Mouse (Mus musculus) heart, postnatal 0 days (tissue): ENCODE measurements at regions not wholly inside any gene's neighbourhood (a gene's known extent, or its start where the extent isn't known, plus 50 kb on each side); places are given as distances from the start of the nearest gene placed in this dataset.

Source experiments
- ATAC-seq: fragments of 200-750 bp; cut with Nextera tagmentation; 2 replicates; pipeline ENCODE4 v1.8.0; 2017; ENCODE audit warnings: low read depth, moderate number of reproducible peaks, moderate library complexity; ENCODE audit not compliant: insufficient read depth
- DNase-seq: peaks from one replicate; pipeline ENCODE4 v3.0.0-alpha.2; 2016; ENCODE audit warnings: low spot score
- H3K27ac ChIP-seq: fragments of 300-500 bp; sonication (generic); 2 replicates; pipeline ENCODE4 v1.5.1; 2014; ENCODE audit warnings: low read depth, mild to moderate bottlenecking
- H3K27me3 ChIP-seq: fragments of 300-500 bp; sonication (generic); 2 replicates; pipeline ENCODE4 v1.6.1; 2014; ENCODE audit warnings: low read length, mixed read lengths; ENCODE audit not compliant: control insufficient read depth, insufficient read depth
- H3K36me3 ChIP-seq: fragments of 300-500 bp; sonication (generic); replicated peaks from 2 replicates; pipeline ENCODE4 v1.6.1; 2014; ENCODE audit warnings: low read length, mixed read lengths; ENCODE audit not compliant: control insufficient read depth, insufficient read depth
- H3K4me1 ChIP-seq: fragments of 300-500 bp; sonication (generic); 2 replicates; pipeline ENCODE4 v1.6.1; 2014; ENCODE audit warnings: antibody characterized with exemption; ENCODE audit not compliant: control insufficient read depth, insufficient read depth
- H3K4me2 ChIP-seq: fragments of 300-500 bp; sonication (generic); 2 replicates; pipeline ENCODE4 v1.6.1; 2014; ENCODE audit warnings: low read depth, mild to moderate bottlenecking, low read length, moderate library complexity
- H3K4me3 ChIP-seq: fragments of 300-500 bp; sonication (generic); 2 replicates; pipeline ENCODE4 v1.5.1; 2014; ENCODE audit warnings: low read depth, low read length
- H3K9ac ChIP-seq: fragments of 300-500 bp; sonication (generic); replicated peaks from 2 replicates; pipeline ENCODE4 v1.6.1; 2014; ENCODE audit warnings: low read depth, low read length, mixed read lengths
- H3K9me3 ChIP-seq: fragments of 300-500 bp; sonication (generic); replicated peaks from 2 replicates; pipeline ENCODE4 v1.6.1; 2016; ENCODE audit warnings: low read length; ENCODE audit not compliant: control insufficient read depth
- CTCF ChIP-seq: IDR thresholded peaks from 2 replicates; pipeline ENCODE4 v1.5.1; 2016; ENCODE audit warnings: antibody characterized with exemption, control low read depth, low read depth
- EP300 ChIP-seq: IDR thresholded peaks from 2 replicates; pipeline ENCODE4 v1.6.1; 2016; ENCODE audit warnings: antibody characterized with exemption, low read depth
- WGBS: fragments of 180-500 bp; shearing (Covaris S2); extraction: QIAGEN DNeasy Blood & Tissue Kit; methylation state at CpG from one replicate; pipeline ENCODE4 v1.1.7; 2014; 5-methylcytosine and 5-hydroxymethylcytosine counted together

- TF ChIP-seq CTCF (peak; percentile 98), EP300 (no peak)
- no peaks in the 10 kb centered on the region for H3K27me3 ChIP-seq
- no peak for ATAC-seq
- H3K4me1 ChIP-seq = no peaks in the 10 kb centered on the region
- H3K4me3 ChIP-seq = no peak overlapping the region
- 42% methylated on average over 9 of the region's 9 CpGs for WGBS
- H3K9me3 ChIP-seq = no peaks in the 10 kb centered on the region
- peak; percentile 51 for DNase-seq
- H3K9ac ChIP-seq = no peak overlapping the region
- no peak overlapping the region for H3K27ac ChIP-seq
- H3K4me2 ChIP-seq = no peak overlapping the region
- no peaks in the 10 kb centered on the region for H3K36me3 ChIP-seq
Measured at GRCm38 (mm10) chr15:54070005-54070634, 185.4 kb downstream of the Gm7489 start.

GRCm38 (mm10) chr15:54071732-54072131 is 187.0 kb downstream of the Gm7489 start:
- no peak overlapping the region for H3K27ac ChIP-seq
- no peak overlapping the region for H3K4me3 ChIP-seq
- H3K9me3 ChIP-seq = no peaks in the 10 kb centered on the region
- DNase-seq = no peak
- WGBS = 49% methylated on average over 8 of the region's 8 CpGs
- no peak overlapping the region for H3K4me2 ChIP-seq
- H3K27me3 ChIP-seq = no peaks in the 10 kb centered on the region
- H3K9ac ChIP-seq = no peak overlapping the region
- H3K36me3 ChIP-seq = no peaks in the 10 kb centered on the region
- ATAC-seq = no peak
- H3K4me1 ChIP-seq = no peaks in the 10 kb centered on the region
- TF ChIP-seq EP300 = no peak
- no peak for TF ChIP-seq CTCF

- Histone ChIP-seq H3K27ac (no peak overlapping the region), H3K4me3 (no peak overlapping the region), H3K4me1 (no peaks in the 10 kb centered on the region), H3K9ac (no peak overlapping the region), H3K4me2 (no peak overlapping the region), H3K36me3 (no peaks in the 10 kb centered on the region), H3K27me3 (no peaks in the 10 kb centered on the region), H3K9me3 (no peaks in the 10 kb centered on the region)
- no peak for TF ChIP-seq CTCF
- 65% methylated on average over 1 of the region's 1 CpGs for WGBS
- no peak for DNase-seq
- ATAC-seq = no peak
Measured at GRCm38 (mm10) chr15:54091301-54091700, 206.6 kb downstream of the Gm7489 start.

GRCm38 (mm10) chr15:54092386-54092785 is 207.7 kb downstream of the Gm7489 start:
- no peak overlapping the region for H3K27ac ChIP-seq
- no peaks in the 10 kb centered on the region for H3K36me3 ChIP-seq
- no peak overlapping the region for H3K9ac ChIP-seq
- no peak for ATAC-seq
- H3K4me2 ChIP-seq = no peak overlapping the region
- no peaks in the 10 kb centered on the region for H3K4me1 ChIP-seq
- TF ChIP-seq CTCF = no peak
- TF ChIP-seq EP300 = no peak
- no peak overlapping the region for H3K4me3 ChIP-seq
- no peaks in the 10 kb centered on the region for H3K27me3 ChIP-seq
- no peak for DNase-seq
- no peaks in the 10 kb centered on the region for H3K9me3 ChIP-seq
- WGBS = 47% methylated on average over 3 of the region's 3 CpGs

GRCm38 (mm10) chr15:54097498-54097897 is 212.8 kb downstream of the Gm7489 start:
- no peak overlapping the region for H3K27ac ChIP-seq
- no peak overlapping the region for H3K9ac ChIP-seq
- no peak for ATAC-seq
- no peak overlapping the region for H3K4me2 ChIP-seq
- no peak overlapping the region for H3K4me3 ChIP-seq
- no peak for TF ChIP-seq EP300
- H3K27me3 ChIP-seq = no peaks in the 10 kb centered on the region
- 72% methylated on average over 2 of the region's 2 CpGs for WGBS
- DNase-seq = no peak
- no peaks in the 10 kb centered on the region for H3K9me3 ChIP-seq
- no peaks in the 10 kb centered on the region for H3K36me3 ChIP-seq
- no peaks in the 10 kb centered on the region for H3K4me1 ChIP-seq

GRCm38 (mm10) chr15:54112406-54112805 is 227.7 kb downstream of the Gm7489 start:
- TF ChIP-seq CTCF (no peak), EP300 (no peak)

More at GRCm38 (mm10) chr15:54112406-54112805, 227.7 kb downstream of the Gm7489 start:
- ATAC-seq = no peak
- no peaks in the 10 kb centered on the region for H3K27me3 ChIP-seq
- H3K4me3 ChIP-seq = no peak overlapping the region
- no peaks in the 10 kb centered on the region for H3K9me3 ChIP-seq
- no peak overlapping the region for H3K9ac ChIP-seq
- no peak overlapping the region for H3K27ac ChIP-seq
- no peaks in the 10 kb centered on the region for H3K36me3 ChIP-seq
- WGBS = 70% methylated on average over 2 of the region's 2 CpGs
- H3K4me2 ChIP-seq = no peak overlapping the region
- DNase-seq = no peak
- H3K4me1 ChIP-seq = no peaks in the 10 kb centered on the region
